Mouse (Mus musculus): ENCODE measurements at regions not wholly inside any gene's neighbourhood (a gene's known extent, or its start where the extent isn't known, plus 50 kb on each side); places are given as distances from the start of the nearest gene placed in this dataset.

GRCm38 (mm10) chr8:30946154-30947065, 2482.1 kb upstream of the 5930422O12Rik start:
- DNase-seq (ENCODE audit: low read depth, low spot score): no peak

- DNase-seq (ENCODE audit: low read depth, low spot score): no peak
These were observed 2475.7 kb upstream of the 5930422O12Rik start for GRCm38 (mm10) chr8:30952818-30953217.

DNA sequence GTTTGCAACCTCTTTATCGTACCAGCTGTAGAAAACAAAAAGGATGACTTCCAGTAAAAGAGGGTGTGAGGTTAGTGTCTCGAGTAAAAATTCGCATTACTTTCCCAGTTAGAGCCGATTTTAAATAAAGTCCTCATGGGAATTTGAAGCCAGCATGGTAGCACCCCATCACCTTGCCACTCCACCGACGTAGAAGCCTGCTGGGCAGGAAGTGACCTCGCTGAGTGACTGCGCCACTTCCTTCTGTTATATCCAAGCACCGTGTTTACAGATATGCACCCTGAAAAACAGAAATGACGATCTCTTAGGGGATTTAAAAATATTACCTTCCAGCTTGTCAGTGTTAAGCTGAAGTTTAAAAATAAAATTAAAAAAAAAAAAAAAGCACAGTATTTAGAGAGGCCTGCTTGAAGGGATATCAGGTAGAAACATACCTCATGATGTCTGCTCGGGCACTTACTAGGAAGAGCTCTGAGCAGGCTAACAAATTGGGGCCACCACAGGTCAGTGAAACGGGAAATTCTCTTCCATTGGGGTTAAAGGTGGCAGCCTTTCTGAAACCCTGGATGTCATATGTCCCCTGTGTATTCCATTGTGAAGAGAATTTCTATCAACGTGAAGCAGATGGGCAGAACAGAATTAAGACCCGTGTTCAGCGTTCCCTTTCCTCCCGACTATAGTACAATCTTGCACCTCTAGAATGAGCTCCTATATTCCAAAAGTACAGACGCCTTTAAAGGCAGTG, 2468.9 kb upstream of the 5930422O12Rik start:
- no peak for DNase-seq (ENCODE audit: low read depth, low spot score)

DNA sequence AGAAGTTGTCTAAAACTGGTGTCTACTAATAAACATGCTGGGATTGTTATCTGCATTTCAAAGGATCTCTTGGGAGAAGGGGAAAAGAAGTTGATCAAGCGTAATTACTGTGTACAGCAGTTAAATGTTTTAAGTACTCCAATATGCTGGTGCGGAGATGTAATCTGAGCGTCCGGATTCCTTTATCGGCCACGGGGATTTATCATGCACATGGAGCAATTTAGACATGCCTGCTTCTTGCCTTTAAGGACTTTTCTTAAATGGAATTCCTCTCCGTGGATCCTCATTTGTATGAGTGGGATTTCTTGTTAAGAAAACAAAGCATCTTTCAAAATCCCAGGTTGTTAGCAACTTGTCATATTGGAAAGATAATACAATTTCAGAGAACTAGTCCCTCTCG, 2468.0 kb upstream of the 5930422O12Rik start:
- DNase-seq (ENCODE audit: low read depth, low spot score): no peak

- no peak for DNase-seq (ENCODE audit: low read depth, low spot score)
These were observed 2466.3 kb upstream of the 5930422O12Rik start for GRCm38 (mm10) chr8:30962207-30962606.

GRCm38 (mm10) chr8:30982814-30983213, 2445.7 kb upstream of the 5930422O12Rik start:
- no peak for DNase-seq (ENCODE audit: low read depth, low spot score)

GRCm38 (mm10) chr8:30988051-30988450, 2440.5 kb upstream of the 5930422O12Rik start:
- no peak for DNase-seq (ENCODE audit: low read depth, low spot score)

DNA sequence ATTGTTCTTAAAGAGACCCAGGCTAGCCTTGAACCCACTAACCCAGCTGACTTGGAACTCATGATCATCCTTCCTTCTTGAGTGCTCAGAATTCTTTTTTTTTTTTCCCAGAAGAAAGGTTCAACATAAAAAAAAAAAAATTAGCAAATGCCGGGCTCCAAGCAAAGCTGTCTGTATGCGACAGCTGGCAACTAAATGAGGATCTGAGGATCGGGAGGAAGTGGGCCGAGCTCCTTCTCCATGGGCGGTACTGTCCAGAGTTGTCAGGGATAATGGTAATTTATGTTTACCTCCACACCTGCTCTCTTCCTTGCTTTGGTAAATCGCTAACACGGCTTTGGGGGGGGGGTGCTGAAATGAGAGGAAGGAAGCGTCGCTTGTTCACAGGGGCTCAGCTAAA, 2429.9 kb upstream of the 5930422O12Rik start:
- DNase-seq (ENCODE audit: low read depth, low spot score): no peak

- DNase-seq (ENCODE audit: low read depth, low spot score): no peak
These were observed 2428.4 kb upstream of the 5930422O12Rik start for GRCm38 (mm10) chr8:31000120-31000519.

- no peak for DNase-seq (ENCODE audit: low read depth, low spot score)
These were observed 2426.4 kb upstream of the 5930422O12Rik start for GRCm38 (mm10) chr8:31001980-31002730.

- peak; percentile 21 for DNase-seq (ENCODE audit: low read depth, low spot score)
These were observed 2420.2 kb upstream of the 5930422O12Rik start for GRCm38 (mm10) chr8:31008309-31008708.

DNA sequence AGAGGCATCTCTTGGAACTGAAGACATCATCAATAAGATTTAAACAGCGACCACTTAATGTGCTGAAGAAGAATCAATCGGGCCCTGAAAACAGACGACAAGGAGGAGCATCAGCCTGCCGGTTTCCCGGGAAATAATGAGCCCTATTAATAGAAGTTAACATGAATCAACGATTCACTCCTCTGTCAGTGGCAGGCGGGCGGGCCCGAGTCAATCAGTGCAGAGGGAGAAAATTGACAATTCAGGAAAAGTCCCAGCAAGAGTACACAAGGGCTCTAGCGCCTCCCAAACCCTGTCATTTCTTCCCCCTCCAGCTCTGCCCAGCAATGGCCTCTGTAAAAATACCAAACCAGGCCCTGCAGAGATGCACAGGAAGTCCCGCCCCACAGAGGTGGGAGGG, 2416.4 kb upstream of the 5930422O12Rik start:
- DNase-seq (ENCODE audit: low read depth, low spot score): no peak

- peak; percentile 71 for DNase-seq (ENCODE audit: low read depth, low spot score)
These were observed 2396.6 kb upstream of the 5930422O12Rik start for GRCm38 (mm10) chr8:31031721-31032591.

- DNase-seq (ENCODE audit: low read depth, low spot score): peak; percentile 91
These were observed 2395.2 kb upstream of the 5930422O12Rik start for GRCm38 (mm10) chr8:31033281-31033680.

DNA sequence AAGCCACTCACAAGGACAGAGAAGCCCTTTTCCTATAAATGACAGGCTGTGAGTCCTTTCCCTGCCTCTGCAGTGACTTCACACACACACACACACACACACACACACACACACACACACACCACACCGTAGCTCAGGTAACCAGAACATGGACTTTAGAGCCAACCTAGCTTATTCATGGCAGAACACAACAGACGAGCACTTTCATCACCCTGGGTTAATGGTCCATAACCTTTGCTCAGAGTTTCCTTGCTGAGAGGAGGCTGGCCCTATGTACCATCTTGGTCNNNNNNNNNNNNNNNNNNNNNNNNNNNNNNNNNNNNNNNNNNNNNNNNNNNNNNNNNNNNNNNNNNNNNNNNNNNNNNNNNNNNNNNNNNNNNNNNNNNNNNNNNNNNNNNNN, 2391.6 kb upstream of the 5930422O12Rik start:
- DNase-seq (ENCODE audit: low read depth, low spot score): no peak
